Mouse (Mus musculus): Measurements from ENCODE around the gene Prkn.
"Not testable (repeated sequence)": the region's sequence is repeated elsewhere in the genome, so short reads cannot be mapped to it uniquely, and the experiment has no call there.

Prkn gene

DNA sequence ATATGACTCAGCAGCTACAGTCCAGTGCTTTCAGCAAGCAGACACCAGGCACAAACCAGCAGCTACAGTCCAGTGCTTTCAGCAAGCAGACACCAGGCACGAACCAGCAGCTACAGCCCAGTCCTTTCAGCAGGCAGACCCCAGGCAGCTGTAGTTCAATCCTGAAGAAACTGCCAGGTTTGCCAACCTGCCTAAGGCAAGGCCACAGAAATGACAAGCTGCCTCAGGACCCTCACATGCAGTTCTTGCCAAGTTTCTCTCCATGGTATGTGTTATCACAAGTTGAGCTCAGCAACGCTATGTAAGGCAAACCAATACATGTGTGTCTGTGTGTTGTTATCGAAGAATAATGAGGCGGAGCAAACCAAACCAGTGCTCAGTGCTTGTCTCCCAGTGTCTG, 1091.5 kb downstream of the Prkn start:
- DNase-seq = no peak

DNA sequence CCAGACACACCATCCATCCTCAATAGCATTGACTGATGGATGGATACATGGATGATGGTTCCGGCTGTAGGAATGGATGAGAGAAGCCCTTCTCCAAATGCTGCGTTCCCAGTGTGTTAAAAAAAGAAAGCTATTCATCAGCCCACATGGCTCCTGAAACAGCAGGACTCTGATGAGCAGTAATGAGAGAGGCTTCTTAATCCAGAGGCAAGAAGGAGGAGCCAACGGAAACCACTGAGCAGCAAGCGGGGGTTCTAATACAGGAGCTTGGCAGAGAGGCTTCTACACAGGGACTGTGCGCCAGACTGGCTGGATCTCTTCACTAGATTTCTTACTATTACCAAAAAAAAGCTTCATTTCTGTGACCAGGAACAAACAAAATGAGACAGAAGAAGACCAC, 1093.6 kb downstream of the Prkn start:
- no peak for DNase-seq

DNA sequence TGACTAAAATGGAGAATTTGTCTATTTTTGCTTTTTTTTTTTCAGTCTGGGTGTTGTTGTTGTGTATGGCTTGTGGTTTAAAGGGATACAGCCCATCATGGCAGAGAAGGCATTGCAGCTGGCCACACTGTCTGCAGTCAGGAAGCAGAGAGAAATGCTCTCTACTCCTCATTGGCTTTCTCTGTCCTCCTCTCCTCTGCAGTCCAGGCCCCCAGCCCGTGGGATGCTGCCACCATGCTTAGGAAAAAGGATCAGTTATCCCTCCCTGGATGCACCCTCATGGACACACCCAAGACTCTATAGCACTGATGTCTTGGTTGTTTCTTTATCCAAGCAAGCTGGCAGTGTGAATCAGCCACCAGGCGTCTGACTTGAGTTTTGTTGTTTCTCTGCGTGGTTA, 1107.3 kb downstream of the Prkn start:
- DNase-seq = no peak

DNA sequence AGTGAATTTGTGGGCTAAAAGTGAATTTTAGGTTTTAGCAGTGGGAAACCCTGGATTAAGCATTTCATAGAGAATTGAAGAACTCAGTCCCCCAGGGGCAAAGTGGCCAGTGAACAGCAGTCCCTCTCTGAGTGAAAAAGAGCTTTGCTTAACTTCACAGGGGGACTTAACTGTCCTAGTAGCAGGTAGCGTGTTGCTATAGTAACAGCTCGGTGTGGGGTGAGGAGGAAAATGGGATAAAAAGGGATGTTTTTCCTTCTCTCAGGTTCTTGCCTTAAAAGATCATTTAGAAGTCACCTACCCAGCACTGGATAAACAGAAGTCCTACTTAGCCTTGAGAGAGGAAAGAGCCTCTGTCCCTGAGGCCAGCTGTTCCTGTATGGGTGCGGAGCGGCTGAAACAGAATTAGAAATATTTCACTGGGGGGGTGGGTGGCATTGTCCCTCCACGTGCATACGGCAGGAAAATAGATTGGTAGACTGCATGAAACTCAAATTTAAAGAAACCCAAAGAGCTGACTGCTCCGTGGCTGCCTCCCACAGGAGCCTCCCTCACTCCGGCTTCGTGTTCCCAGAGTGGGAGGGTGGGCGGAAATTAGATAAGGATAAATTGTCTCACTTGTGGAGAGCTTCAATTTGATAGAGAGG, 1109.5 kb downstream of the Prkn start:
- no peak for DNase-seq

DNA sequence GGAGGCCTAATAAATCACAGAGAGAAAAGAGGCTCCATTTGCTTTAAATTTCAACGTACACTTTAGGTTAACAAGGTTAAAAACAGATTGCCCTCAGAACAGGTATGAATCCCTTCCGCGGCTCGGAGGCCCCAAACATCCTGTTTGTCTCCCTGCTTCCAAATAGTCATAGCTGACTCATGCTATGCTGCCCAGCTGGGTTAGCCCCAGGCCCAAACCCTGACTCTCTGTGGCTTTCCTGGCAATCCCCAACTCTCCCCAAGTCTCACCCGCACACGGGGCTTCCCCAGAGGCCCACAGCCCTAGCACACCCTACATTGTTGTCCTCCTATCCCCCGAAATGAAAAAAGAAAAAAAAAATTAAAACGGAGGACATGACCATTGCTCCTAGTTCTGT, 1110.0 kb downstream of the Prkn start:
- DNase-seq = no peak

DNA sequence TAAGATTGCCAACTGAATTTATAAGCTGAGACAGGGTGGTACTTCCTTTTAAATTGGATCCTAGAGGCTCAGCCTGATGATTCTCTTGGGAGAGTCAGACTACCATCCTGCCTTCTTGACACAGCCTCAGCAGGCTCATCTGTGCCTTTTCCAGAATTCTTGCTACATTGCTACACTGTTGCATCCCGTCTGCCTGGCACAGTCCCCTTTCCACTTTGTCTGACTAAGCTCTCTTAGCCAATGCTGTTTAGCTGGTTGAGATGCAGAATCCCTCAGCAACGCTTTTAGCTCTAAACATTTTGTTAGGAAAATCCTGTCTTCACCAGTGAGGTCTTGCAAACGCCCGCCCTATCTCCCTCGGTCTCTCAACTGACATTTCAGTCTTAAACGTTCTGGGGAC, 1115.1 kb downstream of the Prkn start:
- DNase-seq = no peak

DNA sequence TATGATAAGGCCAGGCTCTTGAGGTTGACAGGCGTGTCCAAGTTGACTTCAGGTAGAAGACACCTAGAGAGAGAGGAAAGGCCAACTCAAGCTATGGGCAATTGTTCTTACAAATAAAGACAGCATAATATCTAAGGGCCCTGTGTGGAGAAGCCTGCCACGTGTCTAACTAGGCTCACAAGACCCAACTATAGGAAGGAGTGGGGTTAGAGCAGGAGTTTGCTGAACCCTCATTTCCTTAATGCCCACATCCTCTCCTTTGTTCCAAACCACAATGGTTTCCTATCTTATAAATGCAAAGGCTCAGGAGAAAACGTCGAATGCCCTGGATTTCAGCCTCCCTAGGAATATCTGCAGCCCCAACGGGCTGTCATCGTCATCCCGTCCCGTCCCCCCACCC, 1120.3 kb downstream of the Prkn start:
- DNase-seq = no peak

DNA sequence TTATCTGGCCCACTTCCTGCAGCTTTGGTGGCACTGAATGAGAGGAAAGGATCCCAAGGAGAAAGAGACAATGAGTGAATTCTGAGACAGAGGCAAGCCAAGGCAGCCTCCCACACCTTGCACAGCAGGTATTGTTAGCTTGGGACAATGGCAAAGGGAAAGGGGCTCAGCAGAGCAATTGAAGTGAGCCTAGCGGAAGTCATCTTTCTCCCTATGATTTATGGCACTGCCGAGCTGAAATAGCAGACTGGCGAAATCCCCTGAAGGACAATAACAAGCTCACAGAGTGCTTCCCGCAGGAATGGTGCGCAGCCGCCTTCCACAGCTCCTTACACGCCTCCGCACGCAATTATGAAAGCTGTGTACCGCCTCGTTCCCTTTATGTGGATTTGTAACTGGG, 1122.6 kb downstream of the Prkn start:
- DNase-seq = no peak

DNA sequence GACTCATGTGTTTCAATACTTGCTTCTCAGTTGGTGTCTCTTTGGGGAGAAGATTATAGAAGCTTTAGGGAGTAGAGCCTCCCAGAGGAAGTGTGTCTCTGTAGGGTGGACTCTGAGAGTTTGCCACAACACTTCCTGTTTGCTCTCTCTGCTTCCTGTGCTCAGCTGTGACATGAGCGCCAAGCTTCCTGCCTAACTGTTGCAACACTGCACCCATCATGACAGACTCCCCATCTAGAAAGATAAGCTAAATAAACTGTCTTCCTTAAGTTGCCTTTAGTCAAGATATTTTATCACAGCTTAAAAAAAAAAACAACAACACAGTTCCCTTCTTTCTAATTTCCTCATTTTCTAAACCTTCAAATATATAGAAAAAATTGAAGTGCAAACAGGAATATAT, 1130.0 kb downstream of the Prkn start:
- no peak for DNase-seq

DNA sequence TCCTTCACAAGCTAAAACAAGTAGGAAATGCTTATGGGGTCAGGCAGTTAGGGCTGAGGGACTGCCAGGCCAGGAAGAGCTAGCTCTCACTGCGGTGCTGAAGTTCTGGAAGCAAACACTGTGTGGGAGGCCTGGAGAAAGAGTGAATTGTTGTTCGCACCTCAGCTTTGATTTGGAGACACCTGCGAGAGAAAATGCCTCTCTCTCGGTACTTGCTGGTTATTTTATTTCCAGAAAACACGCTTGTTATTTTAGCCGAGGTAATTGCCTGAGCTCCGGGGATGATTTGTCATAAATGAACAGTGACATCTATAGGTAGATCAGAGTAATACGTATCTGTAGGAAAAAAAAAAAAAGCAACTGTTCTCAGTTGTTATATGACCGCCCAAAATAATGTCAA, 1132.4 kb downstream of the Prkn start:
- DNase-seq = peak in 1 of 2 experiments; percentile 13

DNA sequence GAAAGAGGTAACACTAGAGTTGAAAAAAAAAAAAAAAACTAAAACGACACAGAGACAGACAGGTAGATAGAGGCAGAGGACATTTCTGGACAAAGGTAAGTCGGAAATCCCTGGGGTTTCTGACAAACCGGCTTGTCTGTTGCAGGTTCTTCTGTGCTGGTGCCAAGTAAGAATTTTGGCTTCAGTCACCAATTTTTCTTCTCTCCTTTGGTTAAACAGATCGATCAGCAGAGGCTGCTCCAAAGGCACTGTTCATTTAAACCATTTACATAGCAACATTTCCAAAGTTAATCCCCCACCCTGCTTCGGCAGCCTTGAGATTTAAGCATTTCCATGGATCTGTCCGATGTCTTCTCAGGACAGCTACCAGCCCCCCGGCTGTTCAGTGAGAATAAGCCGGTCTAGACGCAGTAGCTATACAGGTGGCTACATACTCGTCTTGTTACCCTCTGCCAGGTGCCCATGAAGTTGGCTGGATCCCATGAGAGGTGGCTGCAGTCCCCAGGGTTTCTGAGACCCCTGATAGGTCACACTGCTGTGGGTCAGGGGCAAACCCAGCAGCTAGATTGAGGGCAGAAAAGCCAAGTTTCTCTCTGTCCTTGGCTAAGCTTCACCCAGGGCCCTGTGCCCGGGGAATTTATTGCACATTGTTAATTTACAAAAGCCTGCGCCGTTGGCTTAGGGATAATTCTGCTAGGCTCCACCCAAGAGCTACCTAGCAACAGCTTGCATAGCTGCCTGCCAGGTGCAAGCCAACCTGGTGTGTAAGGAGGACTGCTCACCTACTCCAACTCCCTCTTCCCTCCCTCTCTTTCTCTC, 1133.0 kb downstream of the Prkn start:
- peak in 1 of 2 experiments; percentile 36 for DNase-seq

DNA sequence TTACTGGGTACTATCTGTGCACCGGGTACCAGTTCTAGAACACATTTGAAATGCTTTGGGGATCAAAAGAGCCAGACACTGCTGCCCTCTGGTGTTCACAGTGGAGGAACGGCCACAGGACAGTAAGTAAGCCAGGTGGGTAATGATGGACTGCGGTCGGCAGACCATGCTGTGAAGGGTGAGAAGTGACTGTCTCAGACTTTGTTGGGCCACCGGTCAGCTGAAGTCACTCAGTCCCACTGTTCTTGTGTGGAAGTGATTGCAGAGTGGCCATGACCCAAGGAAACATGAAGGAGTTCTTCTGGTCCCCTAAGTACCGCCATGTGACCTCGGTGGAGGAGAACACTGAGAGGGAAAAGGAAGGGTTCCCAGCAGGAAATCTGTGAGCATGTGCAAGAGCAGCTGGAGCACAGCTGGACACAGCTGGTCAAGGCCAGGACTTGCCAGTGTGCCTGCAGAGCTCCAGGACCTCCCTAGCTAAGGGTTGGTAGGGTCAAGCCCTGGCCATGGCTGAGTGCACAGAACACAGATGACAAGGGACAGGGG, 1135.0 kb downstream of the Prkn start:
- peak; percentile 58 to 69 for DNase-seq

DNA sequence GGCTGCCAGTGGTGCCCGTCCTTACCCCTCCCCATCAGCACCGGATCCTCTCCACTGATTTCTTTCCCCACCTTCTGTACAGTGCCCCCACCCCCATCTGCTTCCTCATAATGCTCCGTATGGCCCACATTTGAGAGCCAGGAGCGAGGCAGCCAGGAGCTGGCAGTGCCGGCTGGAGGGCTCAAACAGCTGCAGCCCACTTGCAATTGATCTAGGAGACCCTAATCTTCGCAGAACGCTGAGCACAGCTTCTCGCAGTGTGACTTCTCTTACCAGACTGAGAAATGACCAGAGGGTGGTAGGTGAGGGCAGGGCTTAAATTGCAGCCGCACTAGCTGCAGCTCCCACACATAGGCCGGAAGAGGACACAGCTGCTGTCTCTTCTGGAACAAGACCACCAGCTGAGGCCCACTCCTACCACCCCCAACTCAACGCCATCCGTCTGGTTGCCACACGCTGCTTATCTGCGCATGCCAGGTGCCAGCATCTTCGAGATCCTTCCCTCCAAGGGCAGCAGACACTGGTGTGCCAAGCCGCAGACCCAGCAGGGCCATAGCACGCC, 1138.2 kb downstream of the Prkn start:
- peak in 1 of 2 experiments; percentile 30 for DNase-seq

DNA sequence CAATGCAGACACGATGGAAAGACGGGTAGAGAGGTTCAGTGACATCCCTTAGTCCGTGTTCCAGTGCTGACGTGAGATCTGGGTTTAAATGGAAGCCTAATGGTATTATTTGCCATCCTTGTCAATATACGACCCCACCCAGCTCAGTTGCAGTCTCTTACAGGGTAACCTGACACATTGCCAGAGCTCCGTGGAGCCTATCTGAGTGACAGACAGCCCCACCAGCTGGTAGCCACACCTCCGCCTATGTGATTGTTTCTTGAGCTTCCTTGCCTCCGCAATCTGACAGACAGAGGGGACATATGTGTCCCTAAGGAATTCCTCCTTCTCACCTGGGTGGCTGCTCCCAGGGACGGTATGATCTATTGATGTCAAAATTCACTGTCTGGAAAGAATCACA, 1141.5 kb downstream of the Prkn start:
- peak in 1 of 2 experiments; percentile 18 for DNase-seq

DNA sequence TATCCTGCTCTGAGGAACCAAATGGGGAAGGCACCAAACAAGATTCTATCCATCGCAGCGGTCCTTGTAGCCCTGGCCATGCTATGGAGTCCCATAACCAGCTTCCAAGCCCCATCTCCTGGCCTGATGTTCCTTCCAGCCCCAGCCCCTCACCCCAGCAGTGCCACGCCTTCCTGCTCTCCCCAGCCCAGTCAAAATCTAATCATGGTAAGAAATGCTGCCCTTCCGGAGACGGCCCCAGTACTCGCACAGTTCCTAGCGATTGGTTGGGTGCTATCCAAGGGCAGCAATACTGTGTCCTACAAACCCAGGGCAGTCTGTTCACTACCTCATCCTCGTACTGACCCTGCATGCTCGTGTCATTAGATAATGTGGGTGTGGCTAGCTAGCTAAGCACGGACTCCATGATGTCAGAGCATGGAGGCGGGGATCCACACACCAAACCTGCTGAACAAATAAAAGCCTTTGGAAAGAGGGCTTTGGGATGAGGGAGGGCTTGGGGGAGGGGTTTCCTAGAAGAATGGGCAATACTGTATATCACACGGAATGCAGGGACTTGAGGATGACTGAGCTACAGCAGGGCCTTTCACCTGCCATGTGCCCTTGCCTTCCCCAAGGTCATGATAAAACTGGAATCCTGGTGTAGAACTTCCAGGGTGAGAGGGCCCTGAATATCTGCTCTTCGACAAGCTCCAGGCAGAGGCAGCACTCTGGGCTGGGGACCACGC, 1148.1 kb downstream of the Prkn start:
- peak in 1 of 2 experiments; percentile 28 for DNase-seq

DNA sequence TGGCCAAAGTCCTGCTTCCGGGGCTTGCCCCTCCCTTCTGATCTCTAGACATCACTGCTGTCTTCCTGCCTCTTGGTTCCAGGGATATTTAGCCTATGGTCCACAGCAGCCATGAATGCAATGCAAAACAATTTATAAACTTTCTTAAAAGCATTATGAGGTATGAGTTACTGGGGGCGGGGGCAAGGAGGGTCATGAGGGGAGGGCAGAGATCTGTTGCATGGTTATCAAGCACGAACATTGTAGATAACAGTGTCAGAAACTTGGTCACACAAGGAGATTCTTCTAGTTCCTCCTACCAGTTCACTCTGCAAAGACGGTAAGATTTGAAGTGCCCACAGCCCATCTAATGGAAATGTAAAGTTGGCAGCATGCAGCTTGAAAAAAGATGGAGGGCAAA, 1149.1 kb downstream of the Prkn start:
- DNase-seq = no peak

DNA sequence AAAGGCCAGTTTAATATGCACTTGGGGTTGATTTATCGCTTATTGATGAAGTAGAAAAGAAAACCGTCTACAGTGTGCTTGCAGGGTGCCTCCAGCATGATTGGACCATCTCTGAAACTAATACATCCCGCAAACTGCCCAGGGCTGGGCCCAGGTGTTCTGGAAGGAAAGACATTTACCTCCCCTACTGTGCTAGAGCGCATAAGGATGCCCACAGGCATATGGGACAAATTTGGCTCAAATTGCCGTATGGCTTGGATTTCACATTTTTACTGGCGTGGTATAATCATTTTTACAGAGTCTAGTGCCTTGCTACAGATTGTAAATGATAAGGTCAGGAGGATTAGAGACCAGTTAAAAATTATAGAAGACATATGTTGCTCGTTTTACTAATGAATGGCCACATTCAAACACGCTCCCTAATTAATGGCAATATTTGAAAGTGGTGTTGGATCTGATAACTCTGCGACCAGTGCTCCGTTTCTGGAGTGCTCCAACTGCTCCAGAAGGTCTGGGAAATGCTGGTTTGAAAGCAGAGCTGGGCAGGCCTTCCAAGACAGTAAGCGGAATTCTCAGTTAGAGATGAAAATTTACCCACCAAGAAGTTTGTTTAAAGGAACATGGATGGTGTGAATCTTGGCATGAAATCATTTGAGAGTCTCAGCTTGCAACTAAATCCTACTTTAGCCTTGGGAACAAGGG, 1150.4 kb downstream of the Prkn start:
- no peak for DNase-seq

DNA sequence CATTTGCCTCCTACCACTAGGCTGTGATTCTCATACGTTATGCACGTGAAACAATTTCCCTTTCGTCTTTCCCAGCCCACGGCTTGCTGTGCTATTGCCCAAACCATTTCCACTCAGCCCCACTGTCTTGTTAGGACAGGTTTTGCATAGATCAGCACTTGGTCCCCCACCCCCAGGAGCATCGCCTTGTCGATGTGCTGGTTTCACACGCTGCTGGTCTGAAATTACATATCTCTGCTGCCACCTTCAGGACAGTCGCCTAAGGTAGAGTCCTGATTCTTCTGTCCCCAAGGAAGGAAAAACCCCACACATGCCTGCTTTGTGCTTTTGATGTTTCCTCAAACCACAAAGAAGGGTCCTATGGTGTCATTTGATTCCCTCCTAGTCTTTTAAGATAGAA, 1153.1 kb downstream of the Prkn start:
- DNase-seq = peak; percentile 44 to 64

DNA sequence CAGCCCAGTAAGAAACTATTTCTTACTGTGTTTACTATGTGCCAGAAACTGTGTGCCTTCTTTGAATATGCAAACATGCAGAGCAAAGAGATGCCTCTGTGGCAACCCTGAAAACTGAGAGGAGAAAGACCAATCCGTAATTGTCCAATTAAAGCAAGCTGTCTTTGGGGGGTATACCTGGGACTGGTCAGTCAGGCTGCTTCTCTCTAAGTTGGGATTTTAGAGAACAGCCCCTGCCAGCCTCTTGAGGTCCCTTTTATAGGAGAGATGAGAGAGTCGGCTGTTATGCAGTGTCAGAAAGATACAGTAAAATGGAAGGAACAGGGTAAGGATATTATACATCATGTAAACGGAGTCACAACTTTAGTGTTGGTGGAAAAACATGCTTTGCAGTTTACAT, 1154.1 kb downstream of the Prkn start:
- DNase-seq = no peak

DNA sequence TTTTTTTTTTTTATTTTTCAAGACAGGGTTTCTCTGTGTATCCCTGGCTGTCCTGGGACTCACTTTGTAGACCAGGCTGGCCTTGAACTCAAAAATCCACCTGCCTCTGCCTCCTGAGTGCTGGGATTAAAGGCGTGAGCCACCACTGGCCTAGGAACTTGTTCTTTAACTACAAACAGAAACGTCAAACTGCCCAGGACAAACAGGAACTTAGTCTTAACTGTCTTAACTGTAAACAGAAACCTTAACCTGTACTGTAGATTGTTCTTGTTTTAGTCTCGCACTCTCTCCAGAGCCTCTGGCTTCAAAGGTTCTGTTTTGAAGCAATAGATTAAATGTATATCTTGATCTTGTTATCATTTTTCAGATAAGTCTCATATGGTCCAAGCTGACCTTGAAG, 1154.6 kb downstream of the Prkn start:
- DNase-seq = not testable (repeated sequence)

DNA sequence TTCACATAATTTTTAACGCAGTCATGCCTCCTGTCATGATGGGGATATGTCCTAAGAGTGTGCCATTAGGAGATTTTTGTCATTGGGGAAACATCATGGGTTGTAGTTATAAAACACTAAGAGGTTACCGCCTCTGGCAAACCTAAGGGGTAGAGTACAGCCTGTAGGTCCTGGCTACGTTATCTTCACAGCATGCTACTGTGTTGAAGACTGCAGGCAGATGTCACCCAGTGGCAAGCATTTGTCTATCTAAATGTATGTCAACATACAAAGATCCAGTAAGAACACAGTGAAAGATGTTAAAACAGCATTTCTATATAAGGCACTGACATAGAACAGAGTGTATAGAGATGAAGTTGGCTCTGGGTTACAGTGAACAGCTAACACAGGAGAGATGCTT, 1155.3 kb downstream of the Prkn start:
- DNase-seq = no peak

DNA sequence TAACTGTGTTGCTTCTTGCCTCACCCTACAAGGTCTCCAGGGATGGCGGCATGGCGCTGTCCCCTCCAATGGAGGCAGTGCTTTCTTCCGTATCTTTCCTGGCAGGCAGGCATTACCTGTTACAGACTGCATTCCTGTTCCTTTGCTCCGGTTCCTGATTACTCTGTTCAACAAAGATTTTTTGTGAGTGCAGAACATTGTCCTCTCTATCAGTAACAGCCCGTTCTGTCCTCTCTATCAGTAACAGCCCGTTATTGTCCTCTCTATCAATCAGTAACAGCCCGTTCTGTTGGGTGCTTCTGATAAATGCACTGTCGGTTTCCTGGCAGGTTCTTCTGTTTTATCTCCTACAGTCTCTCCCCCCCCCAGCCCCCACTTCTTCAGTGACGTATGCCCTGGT, 1156.1 kb downstream of the Prkn start:
- peak in 1 of 2 experiments; percentile 24 for DNase-seq

DNA sequence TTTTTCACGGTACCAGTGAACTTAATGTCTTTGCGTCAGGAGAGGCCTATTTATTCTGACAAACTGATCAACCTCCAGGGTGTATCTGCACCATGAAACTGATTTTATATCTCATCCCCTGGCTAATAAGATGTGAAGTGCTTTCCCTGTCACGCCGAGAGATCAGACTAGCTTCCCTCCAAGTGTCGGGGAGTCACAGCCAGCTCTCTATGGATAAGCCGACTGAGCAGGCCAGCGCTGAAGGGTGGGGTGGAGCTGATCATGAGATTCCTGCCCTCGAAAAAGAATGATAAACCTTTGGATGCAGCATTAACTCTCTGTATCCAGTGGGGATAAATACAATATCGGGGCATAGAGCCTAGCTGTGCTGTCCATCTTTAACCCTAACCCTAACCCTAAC, 1160.1 kb downstream of the Prkn start:
- DNase-seq = no peak

Measured in kidney, postnatal 25 days (tissue).